Mouse (Mus musculus) myocyte (in vitro differentiated cells): ENCODE measurements around the gene Mab21l1.

ENCODE experiments used
- CEBPB ChIP-seq: IDR thresholded peaks from 2 replicates; pipeline ENCODE4 v1.6.1; 2011; ENCODE audit warnings: mild to moderate bottlenecking, moderate library complexity; ENCODE audit not compliant: poor library complexity, insufficient read depth, severe bottlenecking
- MAX ChIP-seq: IDR thresholded peaks from one replicate; pipeline ENCODE4 v1.6.1; 2011; ENCODE audit warnings: low read depth, mild to moderate bottlenecking, control low read depth
- POLR2A ChIP-seq: IDR thresholded peaks from one replicate; pipeline ENCODE4 v1.6.1; 2011; ENCODE audit warnings: low read depth, mild to moderate bottlenecking, control low read depth, moderate library complexity; ENCODE audit not compliant: insufficient read length
- POLR2AphosphoS2 ChIP-seq: IDR thresholded peaks from one replicate; pipeline ENCODE4 v1.6.1; 2011; ENCODE audit warnings: low read depth, control low read depth; ENCODE audit not compliant: insufficient read length
- TCF3 ChIP-seq: IDR thresholded peaks from one replicate; pipeline ENCODE4 v1.6.1; 2011; ENCODE audit warnings: low read depth, control low read depth; ENCODE audit not compliant: insufficient read length

DNA sequence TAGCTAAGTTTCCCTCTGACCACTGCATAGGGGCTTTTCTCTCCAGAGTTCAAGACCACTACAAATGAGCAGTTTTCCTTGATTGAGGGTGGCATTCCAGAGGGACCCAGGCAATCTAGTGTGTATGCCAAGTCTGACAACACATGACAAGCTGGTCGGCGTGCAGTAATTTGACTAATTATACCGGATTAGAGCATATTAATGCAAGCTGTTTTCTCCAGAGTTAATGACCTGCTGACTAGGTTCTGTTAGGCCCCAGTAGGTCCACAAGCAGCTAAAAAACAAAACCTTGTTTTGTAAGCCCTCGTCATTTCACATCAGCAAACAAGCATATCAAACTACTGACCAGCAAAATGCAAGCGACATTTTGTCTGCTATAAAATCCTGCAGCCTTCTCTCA is 30.9 kb upstream of the Mab21l1 start:
- TF ChIP-seq POLR2A, result no peak
- no peak for TF ChIP-seq CEBPB
- TF ChIP-seq TCF3, result no peak
- no peak for TF ChIP-seq MAX
- TF ChIP-seq POLR2AphosphoS2, result no peak
